Mouse (Mus musculus): ENCODE results near the gene Macrod2.

- TF ChIP-seq CTCF (IDR thresholded peaks at IDR 0.05; ENCODE audit: control insufficient read depth, insufficient read depth, insufficient replicate concordance, low read depth, low read length) (no peak), POLR2A (IDR thresholded peaks at IDR 0.05; ENCODE audit: control insufficient read depth, low read depth, low read length) (no peak)
Observed at GRCm38 (mm10) chr2:141229820-141230219, 834.7 kb downstream of the Macrod2 start.

Data from testis, adult 2 months (tissue).